Mouse (Mus musculus) heart, adult 2 months (tissue): Measurements from ENCODE around the gene Csf2rb2. TPM values are rescaled to one million over a fixed set of nuclear protein-coding genes. Genes with fewer than 3 reads are reported as not detected.
"Not testable (repeated sequence)": the region's sequence is repeated elsewhere in the genome, so short reads cannot be mapped to it uniquely, and the experiment has no call there.

Experiments
- DNase-seq, 2 experiments: peaks; one replicate each; pipeline ENCODE4 v3.0.0; 2021
- H3K27ac ChIP-seq: fragments of 200-600 bp; 2 replicates; pipeline ENCODE4 v1.8.1; 2022
- H3K27me3 ChIP-seq: fragments of 200-500 bp; 2 replicates; pipeline ENCODE4 v1.6.1; 2012; ENCODE audit warnings: mild to moderate bottlenecking, low read length, inconsistent platforms, mixed read lengths; ENCODE audit not compliant: control insufficient read depth, insufficient read depth
- H3K36me3 ChIP-seq: fragments of 200-500 bp; 2 replicates; pipeline ENCODE4 v1.6.1; 2012; ENCODE audit warnings: low read length, inconsistent platforms; ENCODE audit not compliant: control insufficient read depth, insufficient read depth
- H3K4me1 ChIP-seq: fragments of 200-500 bp; 2 replicates; pipeline ENCODE4 v1.6.1; 2011; ENCODE audit warnings: low read length; ENCODE audit not compliant: control insufficient read depth, insufficient read depth
- H3K4me3 ChIP-seq: fragments of 200-600 bp; 2 replicates; pipeline ENCODE4 v1.8.1; 2022
- H3K79me2 ChIP-seq: fragments of 200-500 bp; replicated peaks from 2 replicates; pipeline ENCODE4 v1.6.1; 2012; ENCODE audit warnings: mild to moderate bottlenecking, inconsistent platforms, low read length, moderate library complexity, mixed read lengths; ENCODE audit not compliant: control insufficient read depth, insufficient read depth
- H3K9ac ChIP-seq: fragments of 200-500 bp; 2 replicates; pipeline ENCODE4 v1.6.1; 2012; ENCODE audit warnings: low read depth, mild to moderate bottlenecking, control low read depth, inconsistent platforms, low read length, mixed read lengths
- CTCF ChIP-seq: fragments of 200-600 bp; IDR thresholded peaks from 2 replicates; pipeline ENCODE4 v1.8.1; 2022; ENCODE audit warnings: antibody characterized with exemption, mild to moderate bottlenecking, moderate library complexity
- EP300 ChIP-seq: fragments of 200-500 bp; IDR thresholded peaks from 2 replicates; pipeline ENCODE4 v1.6.1; 2011; ENCODE audit warnings: low read depth, low read length, control low read depth; ENCODE audit not compliant: insufficient read depth
- POLR2A ChIP-seq: fragments of 200-500 bp; IDR thresholded peaks from 2 replicates; pipeline ENCODE4 v1.6.1; 2011; ENCODE audit warnings: mild to moderate bottlenecking, low read depth, low read length, control low read depth; ENCODE audit not compliant: insufficient read depth
- WGBS: fragments of 180-500 bp; shearing (Covaris S2); methylation state at CpG from one replicate; pipeline ENCODE4 v1.1.7; 2018; 5-methylcytosine and 5-hydroxymethylcytosine counted together
- intact Hi-C: fragments of 180-260 bp; cut with DNase I; formaldehyde crosslinking; loops from one replicate; pipeline ENCODE4 v1.15.1; 2025
- long read RNA-seq: library from polyadenylated mRNA; stranded (forward); transcript quantifications from one replicate; pipeline ENCODE4 v2.0.0, GENCODE M21; 2021
- polyA plus RNA-seq: library from polyadenylated mRNA; depleted of rRNA; stranded (reverse); fragments of >200 nt; gene quantifications from 2 replicates; pipeline ENCODE4 v1.2.3, GENCODE M21; 2012; rRNA removed
- total RNA-seq, 2 experiments: library from RNA; stranded (reverse); gene quantifications; 2 replicates each; pipeline ENCODE4 v1.2.3; 2021

The Csf2rb2 gene
- total RNA-seq (under 1 TPM; 0.75 to 0.84 TPM), polyA plus RNA-seq (1.2 and 1.6 TPM in 2 replicates)
- long read RNA-seq = 0 reads

- intact Hi-C loops = no loop called here
- H3K36me3 ChIP-seq = no peaks in the 10 kb centered on the region
- no peaks in the 10 kb centered on the region for H3K27me3 ChIP-seq
- H3K27ac ChIP-seq = no peak within 1 kb of the TSS
- 56% methylated on average over 10 of the region's 10 CpGs for WGBS
- no peaks in the 10 kb centered on the region for H3K79me2 ChIP-seq
- no peak within 1 kb of the TSS for H3K4me3 ChIP-seq
- TF ChIP-seq EP300 = no peak
- TF ChIP-seq POLR2A = no peak
- TF ChIP-seq CTCF = no peak
- DNase-seq = peak in 1 of 2 experiments; percentile 32
- peaks cover 3% of the 10 kb centered on the region; the same call in 1 of the 2 replicates for H3K4me1 ChIP-seq
- no peak within 1 kb of the TSS for H3K9ac ChIP-seq
Measured at GRCm38 (mm10) chr15:78305341-78305933, at the start of gene Csf2rb2. Csf2rb2 (minus strand) TSS chr15:78305721.

GRCm38 (mm10) chr15:78354958-78355357 lies 49.4 kb upstream of the Csf2rb2 start:
- DNase-seq = no peak
- TF ChIP-seq CTCF (peak; percentile 73), EP300 (no peak), POLR2A (no peak)
- no peaks in the 10 kb centered on the region for H3K79me2 ChIP-seq
- WGBS = 0% methylated on average over 1 of the region's 1 CpGs
- intact Hi-C loops = loop anchor here (1.0 kb wide), 1 partner anchor 67 kb away; no protein-coding TSS in a partner anchor
- no peak overlapping the region for H3K27ac ChIP-seq
- peaks cover 5% of the 10 kb centered on the region for H3K4me1 ChIP-seq
- no peaks in the 10 kb centered on the region for H3K27me3 ChIP-seq
- no peak overlapping the region for H3K9ac ChIP-seq
- H3K36me3 ChIP-seq = no peaks in the 10 kb centered on the region
- H3K4me3 ChIP-seq = no peak overlapping the region

GRCm38 (mm10) chr15:78351586-78352165 lies 46.2 kb upstream of the Csf2rb2 start:
- no peak overlapping the region for H3K9ac ChIP-seq
- no peak for DNase-seq
- peaks cover 5% of the 10 kb centered on the region for H3K4me1 ChIP-seq
- H3K36me3 ChIP-seq = no peaks in the 10 kb centered on the region
- H3K79me2 ChIP-seq = no peaks in the 10 kb centered on the region
- TF ChIP-seq POLR2A = peak; percentile 41; the same call in 1 of the 2 replicates
- no peak for TF ChIP-seq CTCF
- 0 out of 2 replicates have a peak, but pooled peaks have one; percentile 4 for TF ChIP-seq EP300
- intact Hi-C loops = no loop called here
- 31% methylated on average over 3 of the region's 3 CpGs for WGBS
- H3K4me3 ChIP-seq = no peak overlapping the region
- H3K27ac ChIP-seq = peak overlapping the region; percentile 64
- H3K27me3 ChIP-seq = no peaks in the 10 kb centered on the region

- Histone ChIP-seq H3K9ac (no peak overlapping the region), H3K79me2 (no peaks in the 10 kb centered on the region), H3K4me3 (no peak overlapping the region), H3K27ac (no peak overlapping the region), H3K4me1 (peaks cover 6% of the 10 kb centered on the region), H3K27me3 (no peaks in the 10 kb centered on the region), H3K36me3 (no peaks in the 10 kb centered on the region)
- no peak for DNase-seq
- TF ChIP-seq POLR2A (no peak), EP300 (no peak), CTCF (no peak)
- intact Hi-C loops = no loop called here
- 90% methylated on average over 3 of the region's 3 CpGs for WGBS
Measured at GRCm38 (mm10) chr15:78344567-78344966, 39.0 kb upstream of the Csf2rb2 start.

- Histone ChIP-seq H3K4me3 (no peak overlapping the region), H3K4me1 (peaks cover 12% of the 10 kb centered on the region), H3K9ac (no peak overlapping the region), H3K27ac (no peak overlapping the region), H3K27me3 (no peaks in the 10 kb centered on the region), H3K79me2 (no peaks in the 10 kb centered on the region), H3K36me3 (no peaks in the 10 kb centered on the region)
- intact Hi-C loops = no loop called here
- no peak for DNase-seq
- 25% methylated on average over 1 of the region's 1 CpGs for WGBS
- TF ChIP-seq CTCF (no peak), EP300 (no peak), POLR2A (no peak)
Measured at GRCm38 (mm10) chr15:78343683-78344082, 38.2 kb upstream of the Csf2rb2 start.

- Histone ChIP-seq H3K4me1 (peaks cover 13% of the 10 kb centered on the region), H3K27ac (peak overlapping the region; percentile 72; the same call in 1 of the 2 replicates)
- WGBS = 74% methylated on average over 6 of the region's 7 CpGs
- not testable (repeated sequence) for H3K27me3 ChIP-seq, DNase-seq, H3K79me2 ChIP-seq, H3K36me3 ChIP-seq, H3K4me3 ChIP-seq, H3K9ac ChIP-seq
- intact Hi-C loops = loop anchor here (2.0 kb wide), 1 partner anchor 162 kb away; no protein-coding TSS in a partner anchor
Measured at GRCm38 (mm10) chr15:78340919-78341318, 35.4 kb upstream of the Csf2rb2 start.
